Mouse (Mus musculus): ENCODE measurements at regions not wholly inside any gene's neighbourhood (a gene's known extent, or its start where the extent isn't known, plus 50 kb on each side); places are given as distances from the start of the nearest gene placed in this dataset.

GRCm38 (mm10) chr1:151098763-151099162 is 83.6 kb upstream of the Gm47985 start:
- TF ChIP-seq POLR2A (IDR thresholded peaks at IDR 0.05; ENCODE audit: low read depth, low read length) (no peak), CTCF (conservative IDR thresholded peaks at IDR 0.05; ENCODE audit: insufficient read depth, insufficient read length, low read depth, low read length) (no peak)

Data from kidney, adult 2 months (tissue).